Mouse (Mus musculus): ENCODE measurements at regions not wholly inside any gene's neighbourhood (a gene's known extent, or its start where the extent isn't known, plus 50 kb on each side); places are given as distances from the start of the nearest gene placed in this dataset.

DNA sequence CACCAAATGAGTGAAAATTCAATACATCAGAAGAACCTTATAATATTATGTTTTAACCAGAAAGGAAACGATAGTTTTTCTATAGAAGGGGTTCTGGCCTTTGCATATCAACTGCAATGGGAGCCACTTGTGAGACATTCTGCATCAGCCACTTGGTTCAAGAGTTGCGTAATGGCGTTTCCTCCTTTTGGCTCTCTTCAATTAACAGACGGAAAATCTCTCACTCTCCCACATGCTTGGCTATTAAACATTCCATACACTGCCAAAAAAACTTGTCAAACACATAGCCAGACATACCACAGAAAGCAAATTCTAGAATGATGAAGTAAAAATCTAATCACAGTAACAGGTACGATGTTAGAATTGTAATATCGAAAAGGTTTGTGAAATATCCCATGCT, 643.1 kb upstream of the Slit2 start:
- DNase-seq = no peak

DNA sequence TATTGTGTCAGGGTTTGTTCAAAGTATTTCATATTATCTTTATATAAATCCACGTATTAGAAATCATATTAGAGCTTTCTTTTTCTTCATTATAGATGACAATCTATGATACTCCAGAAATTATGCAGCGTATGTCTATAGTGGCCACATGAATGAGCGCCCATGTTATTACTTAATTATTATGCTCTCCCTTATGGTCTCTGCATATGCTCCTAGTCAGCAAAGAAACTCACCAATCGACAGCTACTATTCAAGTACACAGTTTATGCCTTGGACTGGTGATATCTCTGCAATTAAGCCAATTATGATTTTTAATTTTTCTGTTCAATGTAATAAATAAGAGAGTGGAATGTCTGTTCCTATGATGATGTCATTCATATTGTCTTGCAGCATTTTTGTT, 612.8 kb upstream of the Slit2 start:
- no peak for DNase-seq

DNA sequence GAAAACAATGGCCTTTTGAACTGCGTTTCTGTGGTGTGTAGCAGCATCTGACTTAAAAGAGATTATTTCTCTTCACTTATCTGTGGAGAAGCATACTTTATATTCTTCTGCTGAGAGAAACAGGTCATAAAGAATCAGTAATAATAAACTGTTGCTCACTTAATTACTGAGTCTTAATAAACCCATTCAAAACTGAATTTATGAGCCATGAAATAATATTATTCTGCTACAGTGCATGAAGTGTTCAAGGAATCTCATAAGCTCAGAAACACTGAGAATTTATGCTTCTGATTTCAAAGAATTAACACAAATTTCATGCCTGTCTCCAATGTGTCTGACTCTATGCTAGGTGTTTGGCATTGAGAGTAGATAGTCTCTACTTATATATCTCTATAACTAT, 597.0 kb upstream of the Slit2 start:
- no peak for DNase-seq

DNA sequence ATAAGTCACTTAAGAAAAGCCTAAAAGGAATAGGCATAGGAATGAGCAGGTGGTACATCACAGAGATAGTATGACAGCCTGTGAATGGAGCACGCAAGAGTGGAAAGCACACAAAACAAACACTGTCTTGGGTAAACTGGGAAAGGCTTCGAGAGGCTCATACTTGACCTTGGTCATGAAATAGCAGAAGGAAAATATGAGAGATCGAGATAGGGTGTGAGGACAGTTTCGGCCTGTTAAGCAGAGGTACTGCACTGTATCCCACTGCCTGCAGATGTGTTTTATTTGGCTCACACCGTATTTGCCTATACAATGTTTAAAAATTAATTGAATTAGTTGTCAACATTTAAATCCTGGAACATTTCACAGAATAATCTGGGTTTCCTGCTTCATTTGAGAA, 596.2 kb upstream of the Slit2 start:
- DNase-seq = no peak

DNA sequence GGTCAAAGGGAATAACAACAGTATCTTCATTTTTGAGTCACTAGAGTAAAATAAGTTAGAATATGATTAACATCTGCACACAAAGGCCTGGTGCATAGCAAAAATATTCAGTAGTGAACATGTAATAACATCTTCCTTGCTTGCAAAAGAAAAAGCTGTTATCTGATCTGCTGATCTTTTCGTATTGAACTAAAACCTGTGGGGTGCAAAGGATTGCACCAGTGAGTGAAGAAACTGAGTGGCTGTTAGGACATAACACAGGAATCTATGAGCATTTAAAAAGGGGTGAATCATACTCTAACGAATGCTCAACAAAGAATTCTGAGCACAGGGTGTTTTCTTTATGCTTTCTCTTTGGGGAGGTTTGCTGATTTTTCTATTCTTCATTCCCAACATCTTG, 592.2 kb upstream of the Slit2 start:
- no peak for DNase-seq

DNA sequence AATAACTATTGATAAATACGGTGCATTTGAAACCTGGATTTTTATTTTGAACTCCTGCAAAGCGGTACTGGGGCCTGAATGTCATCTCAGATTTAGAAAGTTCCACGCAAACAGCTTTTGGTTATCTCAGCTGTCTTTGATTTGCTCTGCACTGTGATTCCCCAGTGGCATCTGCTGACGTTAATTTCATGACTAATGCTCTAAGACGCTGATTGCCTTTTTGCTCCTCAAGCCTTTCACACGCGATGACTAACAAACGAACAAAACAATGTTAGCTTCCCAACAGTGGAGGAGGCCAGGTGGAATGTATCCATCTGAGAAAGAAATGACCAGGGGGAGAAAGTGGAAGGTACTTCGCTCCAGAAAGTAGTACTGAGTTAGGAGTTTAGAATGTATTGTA, 586.1 kb upstream of the Slit2 start:
- no peak for DNase-seq

DNA sequence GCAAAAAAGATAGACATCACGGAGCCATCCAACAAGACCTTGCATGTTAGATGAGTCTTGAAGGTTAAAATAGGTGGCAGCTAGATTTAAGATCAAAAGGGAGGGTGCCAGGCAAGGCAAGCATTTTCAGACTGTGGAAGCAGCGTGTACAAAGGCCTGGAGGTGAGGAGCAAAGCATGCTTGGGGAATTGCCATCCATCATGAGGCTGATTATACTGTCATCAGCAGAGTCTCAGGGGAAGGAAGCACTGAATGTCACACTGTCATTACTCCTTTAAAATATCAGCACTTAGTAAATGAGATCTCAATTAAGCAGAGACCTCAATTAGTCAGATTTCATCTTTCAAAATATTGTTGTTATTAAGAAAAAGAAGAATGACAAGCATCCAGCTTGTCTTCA, 561.0 kb upstream of the Slit2 start:
- no peak for DNase-seq

DNA sequence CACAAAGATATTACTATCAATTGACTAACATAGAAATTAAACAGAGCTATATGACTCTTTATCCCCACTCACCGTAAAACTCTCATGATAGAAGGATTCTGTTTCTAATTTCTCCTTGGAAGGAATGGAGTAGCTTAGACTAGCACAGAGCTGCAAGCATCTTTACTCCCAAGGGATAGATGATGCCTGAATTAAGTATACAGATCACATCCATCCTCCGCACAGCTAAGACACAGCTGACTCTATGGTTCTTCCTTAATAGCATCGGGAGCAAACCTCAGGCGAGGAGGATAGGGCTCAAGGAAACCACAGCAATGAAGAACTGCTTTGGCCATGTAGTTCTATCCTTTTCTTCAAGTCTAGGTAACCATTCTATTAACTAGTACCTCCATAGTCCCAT, 556.9 kb upstream of the Slit2 start:
- no peak for DNase-seq

DNA sequence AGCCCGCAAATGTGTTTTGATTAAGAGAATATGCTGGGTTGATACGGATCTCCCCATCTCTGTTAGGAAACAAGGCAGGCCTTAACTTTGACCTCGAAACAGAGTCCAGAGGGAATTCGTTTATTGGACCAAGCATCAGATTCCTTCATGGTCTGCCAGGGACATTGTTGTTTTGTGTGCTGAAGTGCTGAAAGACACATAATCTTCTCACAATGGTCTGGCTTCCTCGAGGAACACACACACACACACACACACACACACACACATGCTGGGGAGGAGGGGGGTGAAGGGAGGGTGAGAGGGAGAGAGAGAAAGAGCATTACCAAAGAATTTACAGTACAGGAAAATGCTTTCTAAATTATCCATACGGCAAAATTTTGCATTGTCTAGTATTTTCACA, 556.5 kb upstream of the Slit2 start:
- no peak for DNase-seq

DNA sequence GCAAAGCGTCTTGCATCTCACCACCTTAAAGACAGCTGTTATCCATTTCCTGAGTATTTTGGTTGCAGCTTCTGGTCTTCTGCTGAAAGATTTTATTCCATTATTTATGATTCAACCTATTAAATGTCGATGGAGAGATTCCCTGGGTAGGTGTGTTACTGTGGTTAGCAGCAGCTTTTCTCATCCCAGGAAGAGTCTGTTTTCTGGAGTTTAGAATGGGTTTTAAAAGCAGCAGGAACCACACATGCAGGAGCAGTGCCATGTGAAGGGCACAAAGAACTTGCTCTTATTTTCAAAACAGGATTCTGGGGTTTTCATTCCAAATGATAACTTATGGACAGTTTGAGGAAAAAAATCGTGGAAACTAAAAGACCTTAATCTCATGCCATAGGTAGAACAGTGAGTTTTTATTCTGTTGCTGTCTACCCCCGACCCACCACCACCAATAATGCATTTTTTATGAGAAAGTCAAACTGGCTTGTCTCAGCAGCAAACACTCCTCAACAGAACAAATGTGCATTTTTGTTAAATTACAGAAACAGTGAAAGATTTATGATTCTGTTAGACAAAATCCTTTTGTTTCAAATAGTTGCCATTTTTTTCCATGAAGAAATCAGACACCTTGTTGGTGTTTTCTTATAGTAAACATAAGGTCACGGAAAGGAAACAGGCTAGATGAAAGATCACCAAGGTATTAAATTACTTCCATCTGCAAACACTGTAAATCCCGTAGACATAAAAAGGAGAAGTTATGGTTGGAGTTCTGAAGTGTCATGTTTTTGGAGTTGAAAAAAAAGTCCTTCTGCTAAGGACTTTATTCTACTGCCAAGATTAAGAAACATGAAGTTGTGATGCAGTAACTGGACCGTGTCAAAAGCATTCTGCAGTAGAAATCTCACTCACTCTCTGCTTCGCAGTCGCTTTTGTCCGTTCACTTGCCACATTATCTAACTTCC, 553.4 kb upstream of the Slit2 start:
- no peak for DNase-seq

DNA sequence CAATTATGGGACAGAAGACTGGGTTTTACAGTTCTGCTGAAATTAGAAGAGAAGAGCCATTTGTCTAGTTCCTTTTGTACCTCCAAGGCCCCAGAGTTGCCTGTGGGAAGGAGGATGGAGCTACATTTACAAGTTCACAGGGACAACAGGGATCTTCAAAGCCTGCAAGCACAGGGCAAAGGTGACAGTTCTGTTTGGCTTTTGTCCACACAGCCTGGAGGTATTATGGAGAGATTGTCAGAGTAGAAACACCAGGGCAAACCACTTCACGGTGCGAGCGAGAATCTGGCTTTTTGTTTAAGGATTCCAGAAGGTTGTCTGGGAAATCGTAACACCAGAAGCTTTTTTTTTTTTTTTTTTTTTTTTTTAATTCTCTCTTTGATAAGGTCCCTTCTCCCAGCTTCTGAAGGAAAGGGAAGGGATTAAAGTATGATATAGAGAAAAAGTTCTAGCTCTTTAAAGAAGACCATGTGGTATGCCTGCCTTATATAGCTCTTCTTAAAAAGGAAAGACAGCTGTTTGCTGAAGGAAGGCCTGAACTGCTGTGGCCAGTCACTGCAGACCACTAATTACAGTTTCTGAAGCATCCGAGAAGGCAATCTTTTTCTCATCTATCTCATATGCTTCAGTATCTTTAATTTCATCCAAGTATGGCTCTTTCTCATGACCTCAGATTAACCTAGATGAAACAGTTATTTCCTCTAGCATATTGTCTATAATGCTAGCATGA, 551.2 kb upstream of the Slit2 start:
- no peak for DNase-seq

DNA sequence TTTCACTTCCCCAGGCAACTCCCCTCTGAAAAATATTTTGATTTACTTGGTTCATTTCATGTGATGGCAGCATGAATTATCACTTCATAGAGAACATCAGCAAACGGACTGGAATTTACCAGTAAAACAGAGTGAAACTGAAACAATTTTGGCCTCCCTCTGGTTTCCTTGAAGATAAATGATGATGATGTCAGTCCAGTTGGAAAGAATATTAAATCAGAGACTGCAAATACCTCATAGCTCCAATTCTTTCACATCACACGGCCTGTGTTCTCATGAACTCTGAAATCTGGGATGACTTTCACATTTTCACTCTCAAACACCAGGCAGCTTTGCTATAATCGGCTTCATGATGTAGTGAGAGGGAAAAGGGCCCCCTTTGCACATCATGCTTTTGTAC, 546.5 kb upstream of the Slit2 start:
- DNase-seq = no peak

DNA sequence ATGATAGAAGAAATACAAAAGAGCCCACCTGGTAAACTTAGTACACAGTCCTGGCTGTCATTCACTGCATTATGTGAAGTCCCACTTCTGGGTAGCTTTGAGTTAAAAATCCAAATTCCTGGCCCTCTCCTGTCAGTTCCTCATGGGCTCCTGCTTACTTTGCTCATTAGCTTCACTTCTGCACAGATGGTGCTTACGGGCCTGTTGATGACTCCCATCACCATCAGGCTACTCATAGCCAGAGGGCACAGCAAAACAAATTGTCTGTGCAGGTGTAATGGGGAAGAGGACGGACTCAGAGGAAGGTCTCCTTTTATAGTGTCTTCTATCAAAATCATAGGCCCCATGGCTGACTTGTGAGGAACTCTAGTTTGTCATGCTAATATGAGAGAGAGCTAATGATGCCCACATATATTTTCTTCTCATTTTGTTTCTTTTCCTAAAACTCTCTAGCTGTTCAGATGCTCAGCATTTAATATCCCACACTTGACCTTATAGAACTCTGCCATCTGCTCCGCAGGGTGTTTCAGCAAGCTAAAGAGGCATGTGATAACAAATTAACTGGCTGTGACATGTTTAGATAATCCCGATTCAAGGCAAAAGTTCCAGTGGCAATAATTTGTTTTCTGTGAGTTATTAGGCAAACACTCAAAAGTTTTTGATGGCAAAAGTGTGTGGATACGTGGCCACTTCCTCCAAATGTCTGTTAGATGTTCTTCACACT, 536.5 kb upstream of the Slit2 start:
- DNase-seq = no peak

DNA sequence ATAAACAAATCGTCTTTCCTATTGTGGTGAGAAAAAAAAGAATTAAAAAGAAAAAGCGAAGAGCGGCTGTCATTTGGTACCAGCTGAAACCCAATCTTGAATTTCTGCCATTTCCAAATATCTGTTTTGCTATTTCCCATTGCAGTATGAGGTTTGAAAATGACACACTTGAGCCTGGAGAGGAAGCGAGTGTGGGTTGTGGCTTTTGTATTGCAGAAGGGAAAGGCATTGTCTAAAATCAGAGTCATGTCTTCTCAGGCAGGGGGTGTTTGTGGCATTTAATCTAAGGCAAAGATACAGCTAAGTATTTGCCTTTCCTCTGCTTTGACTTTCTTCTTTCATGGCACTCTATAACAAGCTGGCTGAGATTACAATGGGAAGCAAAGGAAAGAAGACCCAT, 518.1 kb upstream of the Slit2 start:
- DNase-seq = no peak

DNA sequence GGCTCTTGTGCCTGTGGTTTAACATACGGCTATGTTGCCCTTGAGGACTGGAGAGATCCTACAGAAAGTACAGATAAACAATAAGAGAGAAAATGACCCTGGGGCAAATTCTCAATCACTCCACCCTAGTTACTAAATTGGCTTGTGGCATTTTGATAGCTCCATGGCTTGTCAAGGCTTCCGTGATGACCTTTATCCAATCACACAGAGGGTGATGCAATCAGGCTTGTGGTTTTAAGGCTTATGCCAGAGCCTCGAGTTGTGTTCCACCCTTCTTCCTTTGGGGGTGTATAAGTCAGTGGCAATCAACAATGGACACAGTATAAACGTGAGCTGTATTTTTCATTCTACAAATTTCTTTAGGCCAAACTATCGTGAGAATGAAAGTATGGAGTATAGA, 513.5 kb upstream of the Slit2 start:
- no peak for DNase-seq

DNA sequence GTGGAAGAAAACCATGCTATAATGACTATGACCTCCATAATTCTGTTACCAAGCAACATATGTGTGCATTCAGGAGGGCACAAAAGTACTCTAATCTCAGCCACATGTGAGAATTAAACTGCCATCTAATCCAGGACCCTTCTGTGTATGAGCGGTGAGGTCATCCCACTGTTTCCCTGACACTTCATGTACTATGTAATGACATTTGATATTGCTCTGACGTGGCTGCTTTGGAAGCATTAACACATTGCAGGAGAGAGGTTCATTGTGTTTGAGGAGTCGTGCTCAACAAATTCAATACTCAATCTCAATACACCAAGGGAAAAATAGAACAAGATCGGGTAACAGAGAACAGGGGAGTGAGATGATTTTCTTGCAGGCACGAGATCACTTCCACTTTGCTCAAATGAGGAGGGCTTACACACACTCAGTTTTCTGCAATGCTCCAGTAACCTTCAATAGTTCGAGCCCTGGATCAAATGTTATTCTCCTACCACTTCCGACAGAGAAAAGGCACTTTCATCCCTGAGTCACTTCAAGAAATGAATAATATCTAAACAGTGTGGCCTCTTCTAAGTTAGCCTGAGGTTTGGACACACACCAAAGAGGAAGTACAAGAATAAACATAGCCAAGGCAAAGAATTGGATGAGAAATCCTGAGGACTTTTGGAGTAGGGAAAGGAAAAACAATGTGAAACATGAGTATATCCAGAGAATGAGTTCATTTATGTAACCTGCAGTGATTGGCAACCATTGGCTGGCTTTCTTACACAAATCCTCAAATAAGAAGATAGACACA, 510.7 kb upstream of the Slit2 start:
- no peak for DNase-seq

DNA sequence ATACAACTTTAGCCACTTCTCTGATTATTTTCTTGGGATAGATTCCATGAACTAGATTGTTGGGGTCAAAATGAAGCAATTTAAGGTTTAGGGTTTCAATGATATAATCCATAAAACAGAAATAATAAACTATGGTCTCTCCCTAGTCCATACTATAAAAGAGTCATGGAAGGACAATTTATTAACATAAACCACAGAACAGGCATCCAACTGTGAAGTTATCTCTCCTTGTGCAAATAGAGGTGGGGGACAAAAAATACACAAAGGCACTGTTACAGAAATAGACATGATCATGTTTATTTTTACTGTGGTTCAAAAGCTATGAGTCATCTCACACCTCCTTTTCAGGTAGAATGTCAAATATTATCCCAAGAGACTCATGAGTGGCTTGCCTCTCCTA, 503.0 kb upstream of the Slit2 start:
- no peak for DNase-seq

DNA sequence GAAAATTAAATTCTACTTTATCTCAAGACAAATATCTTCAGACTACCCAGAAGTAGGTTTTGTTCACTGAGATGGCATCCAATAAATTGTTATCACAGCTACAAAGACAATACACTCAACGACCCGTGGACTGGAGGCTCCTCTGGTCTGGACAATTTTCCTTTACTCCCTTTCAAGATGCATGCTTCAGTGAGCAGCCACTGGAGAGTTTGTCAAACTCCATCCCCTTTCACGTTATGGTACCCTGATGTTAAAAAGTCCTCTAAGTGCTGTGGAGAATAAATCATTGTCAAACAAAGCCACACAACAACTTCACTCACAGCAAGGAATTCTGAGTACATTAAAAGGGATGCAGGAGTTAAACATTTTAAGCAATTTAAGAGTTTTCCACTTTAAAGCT, 486.7 kb upstream of the Slit2 start:
- no peak for DNase-seq

DNA sequence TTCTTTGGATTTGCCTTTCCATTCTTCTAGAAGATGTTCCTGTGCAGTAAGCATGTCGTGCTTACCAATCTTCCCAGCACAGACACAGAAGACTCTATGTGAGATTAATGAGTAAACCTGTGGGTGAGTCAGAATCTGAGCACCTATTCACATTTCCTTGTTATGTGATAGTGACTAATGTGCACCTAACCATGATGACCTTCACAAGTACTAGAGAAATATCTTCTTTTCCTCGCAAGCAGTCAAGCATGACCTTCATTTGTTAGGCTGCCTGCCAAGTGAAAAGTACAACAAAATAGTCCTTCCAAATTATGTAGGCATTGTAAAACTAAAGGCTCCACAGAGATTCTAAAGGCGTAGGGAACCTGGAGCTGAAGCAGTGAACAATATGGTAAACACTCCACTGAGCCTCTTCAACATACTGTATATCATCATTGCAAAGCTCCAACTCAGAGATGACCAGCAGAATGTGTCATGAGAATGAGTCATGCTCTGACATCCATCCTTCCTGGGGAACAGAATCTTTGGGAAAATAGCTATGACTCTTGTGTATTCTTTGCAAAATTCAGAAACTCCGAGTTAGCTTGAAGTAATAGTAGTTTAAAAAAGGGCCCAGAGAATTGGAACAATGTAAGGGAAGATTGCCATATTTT, 480.0 kb upstream of the Slit2 start:
- peak in 1 of 2 experiments; percentile 0 for DNase-seq

DNA sequence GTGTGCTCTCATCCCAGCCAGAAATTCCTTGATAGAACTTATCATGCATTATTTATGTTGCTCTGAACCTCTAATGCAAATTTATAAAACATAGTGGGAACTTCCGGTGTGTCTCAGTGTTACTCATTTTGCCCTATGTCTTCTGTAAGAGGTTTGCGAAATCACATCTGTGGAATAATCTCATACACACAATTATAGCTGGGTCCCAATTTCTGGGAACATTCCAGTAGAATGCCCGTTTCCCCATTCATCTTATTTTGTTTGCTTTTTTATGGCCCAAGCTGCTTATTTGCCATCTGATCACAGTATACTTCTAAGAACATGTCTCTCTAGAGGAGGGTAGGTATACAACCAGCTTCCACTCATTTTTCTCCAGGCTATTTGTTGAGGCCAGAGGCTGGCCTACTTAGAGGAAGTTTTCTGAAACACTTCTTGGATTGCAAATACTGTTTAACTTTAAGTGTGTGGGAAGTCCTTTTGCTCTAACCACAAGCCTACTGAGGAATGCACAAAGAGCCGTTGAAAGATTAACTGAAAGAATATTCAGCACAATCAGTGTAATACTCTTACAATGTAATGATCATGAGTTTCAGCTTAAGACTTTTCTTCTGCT, 474.1 kb upstream of the Slit2 start:
- DNase-seq = no peak

DNA sequence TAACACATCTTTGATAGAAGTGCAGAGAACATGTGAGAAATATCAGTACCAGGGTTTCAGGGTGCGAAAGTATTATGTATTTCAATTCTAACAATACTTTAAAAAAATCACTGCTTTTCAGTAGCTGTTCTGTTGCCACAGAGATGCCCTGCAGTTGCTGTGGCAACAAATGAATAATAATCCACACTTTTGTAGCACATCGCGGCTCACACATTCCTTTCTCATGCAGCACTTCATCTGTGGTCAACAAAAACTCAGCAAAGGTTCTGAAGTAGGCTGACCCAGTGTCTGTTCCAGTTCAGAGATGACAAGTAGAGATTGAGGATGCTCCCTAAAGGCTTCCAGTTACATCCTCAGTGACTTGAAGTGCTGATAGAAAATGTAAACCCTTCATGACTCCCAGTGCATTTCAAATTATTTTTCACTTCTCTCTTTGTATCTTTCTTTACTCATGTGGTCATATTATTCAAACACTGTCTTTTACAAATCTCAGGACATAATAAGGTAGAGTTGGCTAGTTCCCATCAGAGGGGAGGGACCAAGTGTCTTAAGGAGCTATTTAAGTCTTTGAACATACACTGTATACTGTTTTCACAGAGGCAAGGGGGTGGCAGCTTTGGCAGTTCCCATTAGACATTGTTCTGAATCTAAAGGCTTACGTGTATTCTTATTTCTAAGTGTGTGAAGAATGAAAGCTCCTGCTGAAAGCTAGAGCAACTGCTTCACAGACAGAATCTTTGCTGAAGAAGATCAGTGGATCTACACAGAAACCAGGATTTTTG, 460.6 kb upstream of the Slit2 start:
- no peak for DNase-seq

Measured in cerebellum, postnatal 14 days (tissue).